Mouse (Mus musculus) layer of hippocampus, adult 11-12 months (tissue): Measurements from ENCODE around the gene Adamts20.
"Not testable (repeated sequence)": the region's sequence is repeated elsewhere in the genome, so short reads cannot be mapped to it uniquely, and the experiment has no call there.

Experiments
- DNase-seq: peaks from one replicate; pipeline ENCODE4 v3.0.0; 2022; ENCODE audit warnings: low spot score

The Adamts20 gene

DNA sequence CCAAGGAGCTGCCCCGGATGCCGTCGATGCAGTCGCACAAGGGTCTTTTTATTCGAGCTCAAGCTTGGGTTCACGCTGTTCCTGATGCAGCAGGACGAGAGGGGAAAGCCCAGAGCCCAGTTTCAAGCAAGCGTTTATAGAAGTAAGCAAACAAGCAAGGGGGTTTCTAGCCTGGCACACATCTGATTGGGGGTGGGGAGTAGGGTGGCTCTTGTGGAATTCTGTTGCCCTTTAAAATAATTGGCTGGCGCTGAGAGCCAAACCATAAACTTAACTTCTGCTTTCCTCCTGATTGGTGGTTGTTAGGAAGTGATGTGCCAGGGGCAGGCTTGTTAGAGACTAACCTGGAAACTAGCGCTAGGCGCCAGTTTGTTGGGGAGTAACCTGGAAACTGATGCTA, at the start of gene Adamts20:
TSS of gene Adamts20 (minus strand) at position 101 of the 400 bp plus-strand sequence.
- DNase-seq: no peak

DNA sequence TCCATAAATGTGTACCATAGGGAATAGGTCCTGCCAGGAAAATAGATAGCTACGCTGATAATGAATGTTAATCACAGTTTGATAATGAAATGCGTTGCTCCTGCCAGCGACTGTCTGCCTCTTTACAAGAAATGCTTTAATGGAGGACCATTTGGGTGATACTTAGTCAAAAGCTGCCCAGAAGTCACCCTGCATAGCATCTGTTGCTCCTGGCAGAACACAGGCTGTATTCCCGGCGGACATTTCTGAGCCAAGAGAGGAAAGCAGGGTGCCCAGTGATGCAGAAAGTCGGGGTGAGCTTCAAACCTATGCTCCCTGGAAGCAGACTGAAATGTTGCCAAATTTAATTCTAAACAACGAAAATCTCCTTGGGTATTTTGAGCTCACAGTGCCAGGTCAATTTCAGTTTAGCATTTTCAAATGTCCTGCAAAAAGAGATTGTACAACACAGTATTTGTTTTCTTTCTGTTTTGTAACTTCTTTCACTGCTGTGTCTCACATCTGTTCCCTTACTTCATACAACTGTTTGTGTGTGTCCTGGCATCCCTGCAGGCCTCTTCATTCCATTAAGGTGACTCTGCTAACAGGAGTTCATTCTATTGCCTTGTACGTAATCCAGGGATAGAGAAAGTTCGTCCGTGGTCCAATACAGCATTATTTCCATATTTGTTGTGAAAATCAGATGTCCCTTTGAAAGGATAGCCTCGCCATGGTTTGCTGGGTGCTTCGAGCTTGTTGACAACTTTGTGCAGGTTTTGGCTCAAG, 38.4 kb upstream of the Adamts20 start:
- no peak for DNase-seq

GRCm38 (mm10) chr15:94499260-94499659, 34.0 kb upstream of the Adamts20 start:
- no peak for DNase-seq

DNA sequence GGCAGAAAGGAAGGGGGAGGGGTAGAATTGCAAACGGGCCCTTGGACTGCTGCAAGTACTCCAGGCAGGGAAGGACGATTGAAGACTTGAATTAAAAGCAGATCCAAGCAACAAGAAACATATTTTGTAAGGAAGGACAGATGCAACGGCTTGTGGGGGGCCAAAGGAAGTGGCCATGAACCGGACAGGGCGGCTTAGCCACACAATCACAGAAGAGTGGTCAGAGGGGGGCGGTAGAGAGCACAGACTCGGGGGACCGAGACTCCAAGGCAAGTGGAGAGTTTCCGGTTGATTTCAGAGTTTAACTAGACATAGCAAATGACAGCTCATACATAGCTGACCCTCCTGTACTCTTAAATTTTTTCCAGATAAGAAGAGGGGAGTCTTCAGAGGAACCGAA, 30.7 kb upstream of the Adamts20 start:
- DNase-seq: no peak

GRCm38 (mm10) chr15:94494445-94494844, 29.2 kb upstream of the Adamts20 start:
- no peak for DNase-seq

DNA sequence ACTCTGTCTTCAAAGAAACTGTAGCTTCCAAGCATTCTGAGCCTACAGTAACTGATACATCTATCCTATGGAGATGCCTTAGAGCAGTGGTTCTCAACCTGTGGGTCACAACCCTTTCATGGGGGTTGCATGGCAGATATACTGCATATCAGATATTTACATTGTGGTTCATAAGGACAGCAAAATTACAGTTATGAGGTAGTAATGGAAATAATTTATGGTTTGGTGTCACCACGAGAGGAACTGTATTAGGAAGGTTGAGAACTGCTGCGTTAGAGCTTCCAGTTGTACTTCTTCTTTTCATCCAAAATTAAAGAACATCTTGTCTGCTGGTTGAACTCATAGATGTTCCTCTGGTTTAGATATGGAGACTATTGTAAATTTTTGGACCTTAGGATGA, 24.2 kb upstream of the Adamts20 start:
- no peak for DNase-seq

- not testable (repeated sequence) for DNase-seq
Measured at GRCm38 (mm10) chr15:94488028-94488427, 22.8 kb upstream of the Adamts20 start.

- no peak for DNase-seq
Measured at GRCm38 (mm10) chr15:94482555-94482954, 17.3 kb upstream of the Adamts20 start.

DNA sequence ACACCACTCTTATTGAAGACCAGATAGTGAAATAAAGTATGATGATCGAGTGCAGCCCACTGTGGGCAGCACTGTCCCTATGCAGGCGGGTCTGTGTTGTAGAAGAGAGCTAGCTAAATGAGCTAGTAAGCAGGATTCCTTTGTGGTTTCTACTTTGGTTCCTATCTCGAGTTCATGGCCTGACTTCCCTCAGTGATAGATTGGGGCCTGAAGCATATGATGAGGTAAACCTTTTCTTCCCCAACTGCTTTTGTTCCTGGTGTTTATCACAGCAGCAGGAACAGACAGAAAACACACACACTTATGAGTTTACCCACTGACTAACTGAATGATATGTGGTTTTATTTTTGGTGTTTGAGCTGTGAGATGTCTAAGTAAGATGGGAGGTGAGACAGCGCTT, 15.6 kb upstream of the Adamts20 start:
- DNase-seq: no peak

DNA sequence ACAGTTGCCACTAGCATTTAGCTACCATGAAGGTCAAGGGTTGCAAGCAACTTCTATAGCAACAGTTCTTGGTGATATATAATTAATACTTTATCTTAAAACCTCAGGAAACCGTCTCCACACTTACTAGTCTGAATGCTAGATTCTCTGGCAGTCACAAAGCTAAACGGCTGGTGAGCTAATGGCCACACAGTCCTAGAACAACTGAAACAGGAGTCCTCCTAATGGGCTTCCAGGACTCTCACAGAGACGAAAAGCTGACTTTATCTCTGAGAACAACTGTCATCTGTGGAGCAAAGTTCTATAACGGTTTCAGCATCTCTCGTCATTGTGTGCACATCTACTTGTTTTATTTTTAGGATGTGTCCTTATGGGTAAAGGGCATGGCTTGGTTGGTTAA, 15.0 kb upstream of the Adamts20 start:
- DNase-seq: no peak

GRCm38 (mm10) chr15:94479513-94480136, 14.4 kb upstream of the Adamts20 start:
- no peak for DNase-seq

GRCm38 (mm10) chr15:94478706-94479105, 13.5 kb upstream of the Adamts20 start:
- no peak for DNase-seq

- DNase-seq: no peak
Measured at GRCm38 (mm10) chr15:94477287-94477686, 12.1 kb upstream of the Adamts20 start.

- DNase-seq: no peak
Measured at GRCm38 (mm10) chr15:94475975-94476374, 10.8 kb upstream of the Adamts20 start.

DNA sequence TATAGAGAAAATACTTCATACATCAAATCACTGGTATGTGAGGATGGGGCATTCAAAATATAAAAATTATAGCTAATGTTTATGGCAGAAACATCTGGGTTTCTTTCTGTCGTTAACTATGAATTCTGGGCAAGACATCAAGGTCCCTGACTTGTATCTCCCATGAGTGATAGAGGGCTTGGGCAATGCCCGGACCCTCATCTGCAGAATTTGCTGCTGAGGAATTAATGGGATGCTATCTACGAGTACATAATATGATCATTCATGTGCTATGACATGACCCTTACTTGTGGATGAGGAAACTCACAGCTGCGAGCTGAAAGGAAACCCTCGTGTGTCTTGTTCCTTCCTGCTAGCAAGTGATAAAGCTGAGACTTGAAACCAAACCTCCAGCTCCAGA, 5.1 kb upstream of the Adamts20 start:
- no peak for DNase-seq

GRCm38 (mm10) chr15:94464881-94465280, 337 bp downstream of the Adamts20 start:
- no peak for DNase-seq

DNA sequence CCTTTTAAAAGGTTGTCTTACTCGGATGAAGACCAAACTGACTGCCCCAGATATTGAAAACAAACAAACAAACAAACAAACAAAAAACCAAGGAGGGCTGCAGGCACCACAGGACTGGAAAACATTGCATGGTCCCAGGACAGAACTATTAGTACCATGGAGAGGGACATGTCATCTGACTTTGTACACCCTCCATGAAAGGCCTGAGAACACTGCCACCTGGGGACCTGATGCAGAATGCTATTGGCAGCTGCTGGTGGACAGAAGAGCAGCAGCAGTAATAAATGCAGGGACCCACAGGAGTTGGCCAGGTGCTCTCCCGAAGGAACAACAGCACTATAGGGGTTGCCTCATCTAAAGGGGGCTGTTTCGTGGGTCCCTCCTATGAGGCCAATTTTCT, 2.0 kb downstream of the Adamts20 start:
- DNase-seq: peak; percentile 28

- DNase-seq: no peak
Measured at GRCm38 (mm10) chr15:94462206-94462605, 3.0 kb downstream of the Adamts20 start.

- DNase-seq: no peak
Measured at GRCm38 (mm10) chr15:94461166-94461565, 4.1 kb downstream of the Adamts20 start.

DNA sequence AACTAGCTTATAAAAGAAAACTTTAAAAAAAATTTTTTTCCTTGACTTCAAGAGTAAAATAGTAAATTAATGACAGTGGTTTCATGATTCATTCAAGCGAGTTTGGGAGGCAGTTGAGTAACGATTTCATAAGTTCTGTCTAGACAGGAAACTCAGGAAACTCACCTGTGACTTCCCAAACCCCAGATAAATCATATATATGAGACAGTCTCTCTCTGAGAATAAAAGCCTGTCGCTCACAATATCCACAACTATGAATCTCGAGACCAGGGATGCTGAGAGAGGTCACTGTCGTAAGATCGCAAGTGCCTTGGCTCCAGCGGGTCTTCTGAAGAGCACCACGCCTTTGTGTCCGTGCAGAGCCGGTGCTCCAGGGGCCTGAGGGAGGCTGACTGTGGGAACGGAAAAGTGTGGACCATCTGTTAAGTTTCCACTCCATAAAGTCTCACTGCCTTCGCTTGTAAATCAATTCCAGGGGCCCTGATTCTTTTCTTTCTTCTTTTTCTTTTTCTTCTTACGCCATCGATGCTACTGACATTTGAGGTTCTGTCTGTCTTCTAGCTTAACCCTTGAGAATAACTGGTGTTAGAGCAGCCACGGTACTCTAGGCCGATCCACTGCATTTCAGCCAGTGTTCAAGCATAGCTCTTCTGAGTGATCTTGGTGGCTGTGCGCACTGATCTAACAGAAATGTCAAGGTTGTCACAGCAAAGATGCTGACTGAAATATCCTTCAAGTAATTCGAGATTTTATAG, 7.4 kb downstream of the Adamts20 start:
- no peak for DNase-seq

GRCm38 (mm10) chr15:94452848-94453247, 12.4 kb downstream of the Adamts20 start:
- no peak for DNase-seq

DNA sequence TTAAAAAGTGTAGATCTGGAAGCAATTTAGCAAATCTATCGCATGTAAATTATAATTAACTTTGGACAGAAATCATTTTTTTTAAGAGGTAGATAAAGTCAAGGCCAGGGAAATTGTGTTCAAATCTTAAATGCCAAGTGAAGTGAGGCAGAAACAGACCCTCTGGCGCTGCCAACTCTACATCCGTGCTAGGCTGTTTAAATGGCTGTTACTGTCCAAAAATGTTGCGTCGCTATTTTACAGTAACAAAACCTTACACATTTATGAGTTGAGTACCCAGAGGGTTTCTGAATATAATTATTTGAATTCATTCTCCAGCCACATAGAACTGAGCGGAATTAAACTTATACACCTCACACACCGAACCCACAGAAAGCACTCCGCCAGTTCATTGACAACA, 13.6 kb downstream of the Adamts20 start:
- no peak for DNase-seq
